Mouse (Mus musculus): Measurements from ENCODE around the gene Fbxw8. TPM values are rescaled to one million over a fixed set of nuclear protein-coding genes. Genes with fewer than 3 reads are reported as not detected.

Gene Fbxw8
- polyA plus RNA-seq, 1 experiment from 2014 or later: 16.8 TPM

- Histone ChIP-seq H3K27ac (ENCODE audit: low read depth, low read length) (no peak overlapping the region), H3K27me3 (ENCODE audit: control insufficient read depth, insufficient read depth, low read length) (no peaks in the 10 kb centered on the region), H3K4me1 (ENCODE audit: control insufficient read depth, insufficient read depth, low read length) (peaks cover 40% of the 10 kb centered on the region), H3K9me3 (replicated peaks; ENCODE audit: control insufficient read depth, low read length) (no peaks in the 10 kb centered on the region), H3K4me3 (ENCODE audit: low read depth, low read length) (no peak overlapping the region), H3K36me3 (ENCODE audit: control insufficient read depth, insufficient read depth, low read length) (no peaks in the 10 kb centered on the region), H3K9ac (ENCODE audit: low read depth, low read length) (no peak overlapping the region), H3K4me2 (no peak overlapping the region)
- WGBS (ENCODE audit: insufficient replicate concordance): 56% methylated on average over 6 of the region's 6 CpGs
- no peak for ATAC-seq (replicated peaks; ENCODE audit: insufficient number of reproducible peaks, low FRiP score, low TSS enrichment)
Measured at GRCm38 (mm10) chr5:118081996-118082395, 73.3 kb downstream of the Fbxw8 start.

GRCm38 (mm10) chr5:118081374-118081949 is 73.8 kb downstream of the Fbxw8 start:
- no peak for ATAC-seq (replicated peaks; ENCODE audit: insufficient number of reproducible peaks, low FRiP score, low TSS enrichment)
- no peaks in the 10 kb centered on the region for H3K27me3 ChIP-seq (ENCODE audit: control insufficient read depth, insufficient read depth, low read length)
- WGBS (ENCODE audit: insufficient replicate concordance): 78% methylated on average over 9 of the region's 9 CpGs
- no peak overlapping the region for H3K4me3 ChIP-seq (ENCODE audit: low read depth, low read length)
- H3K9ac ChIP-seq (ENCODE audit: low read depth, low read length): no peak overlapping the region
- no peaks in the 10 kb centered on the region for H3K9me3 ChIP-seq (replicated peaks; ENCODE audit: control insufficient read depth, low read length)
- no peak overlapping the region for H3K27ac ChIP-seq (ENCODE audit: low read depth, low read length)
- H3K4me1 ChIP-seq (ENCODE audit: control insufficient read depth, insufficient read depth, low read length): peaks cover 37% of the 10 kb centered on the region
- peaks cover 4% of the 10 kb centered on the region; the same call in 1 of the 2 replicates for H3K36me3 ChIP-seq (ENCODE audit: control insufficient read depth, insufficient read depth, low read length)
- H3K4me2 ChIP-seq: no peak overlapping the region

- no peak overlapping the region for H3K4me2 ChIP-seq
- H3K4me3 ChIP-seq (ENCODE audit: low read depth, low read length): no peak overlapping the region
- no peaks in the 10 kb centered on the region for H3K27me3 ChIP-seq (ENCODE audit: control insufficient read depth, insufficient read depth, low read length)
- ATAC-seq (replicated peaks; ENCODE audit: insufficient number of reproducible peaks, low FRiP score, low TSS enrichment): no peak
- WGBS (ENCODE audit: insufficient replicate concordance): 79% methylated on average over 11 of the region's 11 CpGs
- no peaks in the 10 kb centered on the region for H3K9me3 ChIP-seq (replicated peaks; ENCODE audit: control insufficient read depth, low read length)
- H3K9ac ChIP-seq (ENCODE audit: low read depth, low read length): no peak overlapping the region
- peaks cover 35% of the 10 kb centered on the region for H3K4me1 ChIP-seq (ENCODE audit: control insufficient read depth, insufficient read depth, low read length)
- no peak overlapping the region for H3K27ac ChIP-seq (ENCODE audit: low read depth, low read length)
- peaks cover 8% of the 10 kb centered on the region; the same call in 1 of the 2 replicates for H3K36me3 ChIP-seq (ENCODE audit: control insufficient read depth, insufficient read depth, low read length)
Measured at GRCm38 (mm10) chr5:118079839-118080250, 75.4 kb downstream of the Fbxw8 start.

- H3K4me2 ChIP-seq: no peak overlapping the region
- H3K4me1 ChIP-seq (ENCODE audit: control insufficient read depth, insufficient read depth, low read length): peaks cover 31% of the 10 kb centered on the region
- H3K27me3 ChIP-seq (ENCODE audit: control insufficient read depth, insufficient read depth, low read length): no peaks in the 10 kb centered on the region
- no peak overlapping the region for H3K4me3 ChIP-seq (ENCODE audit: low read depth, low read length)
- 68% methylated on average over 6 of the region's 6 CpGs for WGBS (ENCODE audit: insufficient replicate concordance)
- H3K9me3 ChIP-seq (replicated peaks; ENCODE audit: control insufficient read depth, low read length): no peaks in the 10 kb centered on the region
- H3K9ac ChIP-seq (ENCODE audit: low read depth, low read length): no peak overlapping the region
- ATAC-seq (replicated peaks; ENCODE audit: insufficient number of reproducible peaks, low FRiP score, low TSS enrichment): no peak
- H3K36me3 ChIP-seq (ENCODE audit: control insufficient read depth, insufficient read depth, low read length): peaks cover 8% of the 10 kb centered on the region; the same call in 1 of the 2 replicates
- H3K27ac ChIP-seq (ENCODE audit: low read depth, low read length): no peak overlapping the region
Measured at GRCm38 (mm10) chr5:118079354-118079753, 75.9 kb downstream of the Fbxw8 start.

GRCm38 (mm10) chr5:118078550-118078949 is 76.7 kb downstream of the Fbxw8 start:
- H3K4me2 ChIP-seq: no peak overlapping the region
- no peak overlapping the region for H3K27ac ChIP-seq (ENCODE audit: low read depth, low read length)
- no peak overlapping the region for H3K9ac ChIP-seq (ENCODE audit: low read depth, low read length)
- peaks cover 27% of the 10 kb centered on the region for H3K4me1 ChIP-seq (ENCODE audit: control insufficient read depth, insufficient read depth, low read length)
- ATAC-seq (replicated peaks; ENCODE audit: insufficient number of reproducible peaks, low FRiP score, low TSS enrichment): no peak
- no peak overlapping the region for H3K4me3 ChIP-seq (ENCODE audit: low read depth, low read length)
- 64% methylated on average over 6 of the region's 6 CpGs for WGBS (ENCODE audit: insufficient replicate concordance)
- H3K36me3 ChIP-seq (ENCODE audit: control insufficient read depth, insufficient read depth, low read length): peaks cover 8% of the 10 kb centered on the region; the same call in 1 of the 2 replicates
- no peaks in the 10 kb centered on the region for H3K27me3 ChIP-seq (ENCODE audit: control insufficient read depth, insufficient read depth, low read length)
- H3K9me3 ChIP-seq (replicated peaks; ENCODE audit: control insufficient read depth, low read length): no peaks in the 10 kb centered on the region

GRCm38 (mm10) chr5:118076721-118077592 is 78.3 kb downstream of the Fbxw8 start:
- WGBS (ENCODE audit: insufficient replicate concordance): 90% methylated on average over 15 of the region's 15 CpGs
- Histone ChIP-seq H3K27me3 (ENCODE audit: control insufficient read depth, insufficient read depth, low read length) (no peaks in the 10 kb centered on the region), H3K36me3 (ENCODE audit: control insufficient read depth, insufficient read depth, low read length) (peaks cover 12% of the 10 kb centered on the region), H3K9me3 (replicated peaks; ENCODE audit: control insufficient read depth, low read length) (no peaks in the 10 kb centered on the region), H3K4me1 (ENCODE audit: control insufficient read depth, insufficient read depth, low read length) (peaks cover 22% of the 10 kb centered on the region), H3K4me2 (no peak overlapping the region), H3K27ac (ENCODE audit: low read depth, low read length) (no peak overlapping the region), H3K9ac (ENCODE audit: low read depth, low read length) (0 out of 2 replicates have a peak overlapping the region, but pooled peaks have one; percentile 16), H3K4me3 (ENCODE audit: low read depth, low read length) (no peak overlapping the region)
- no peak for ATAC-seq (replicated peaks; ENCODE audit: insufficient number of reproducible peaks, low FRiP score, low TSS enrichment)

- WGBS (ENCODE audit: insufficient replicate concordance): 92% methylated on average over 15 of the region's 15 CpGs
- Histone ChIP-seq H3K4me1 (ENCODE audit: control insufficient read depth, insufficient read depth, low read length) (peaks cover 9% of the 10 kb centered on the region), H3K4me3 (ENCODE audit: low read depth, low read length) (no peak overlapping the region), H3K27ac (ENCODE audit: low read depth, low read length) (no peak overlapping the region), H3K36me3 (ENCODE audit: control insufficient read depth, insufficient read depth, low read length) (peaks cover 17% of the 10 kb centered on the region), H3K27me3 (ENCODE audit: control insufficient read depth, insufficient read depth, low read length) (no peaks in the 10 kb centered on the region), H3K9ac (ENCODE audit: low read depth, low read length) (no peak overlapping the region), H3K9me3 (replicated peaks; ENCODE audit: control insufficient read depth, low read length) (no peaks in the 10 kb centered on the region), H3K4me2 (no peak overlapping the region)
- no peak for ATAC-seq (replicated peaks; ENCODE audit: insufficient number of reproducible peaks, low FRiP score, low TSS enrichment)
Measured at GRCm38 (mm10) chr5:118073213-118073773, 82.0 kb downstream of the Fbxw8 start.

- no peaks in the 10 kb centered on the region for H3K27me3 ChIP-seq (ENCODE audit: control insufficient read depth, insufficient read depth, low read length)
- H3K36me3 ChIP-seq (ENCODE audit: control insufficient read depth, insufficient read depth, low read length): peaks cover 16% of the 10 kb centered on the region
Measured at GRCm38 (mm10) chr5:118071766-118072165, 83.5 kb downstream of the Fbxw8 start.

More at GRCm38 (mm10) chr5:118071766-118072165, 83.5 kb downstream of the Fbxw8 start:
- Histone ChIP-seq H3K4me1 (ENCODE audit: control insufficient read depth, insufficient read depth, low read length) (peaks cover 21% of the 10 kb centered on the region), H3K4me3 (ENCODE audit: low read depth, low read length) (no peak overlapping the region), H3K4me2 (no peak overlapping the region), H3K9ac (ENCODE audit: low read depth, low read length) (no peak overlapping the region), H3K9me3 (replicated peaks; ENCODE audit: control insufficient read depth, low read length) (no peaks in the 10 kb centered on the region), H3K27ac (ENCODE audit: low read depth, low read length) (no peak overlapping the region)
- no peak for ATAC-seq (replicated peaks; ENCODE audit: insufficient number of reproducible peaks, low FRiP score, low TSS enrichment)
- WGBS (ENCODE audit: insufficient replicate concordance): 85% methylated on average over 5 of the region's 5 CpGs
